Mouse (Mus musculus): ENCODE data around the gene Ncaph2.
A peak's percentile ranks its signal among the peaks of the same experiment; 100 is the strongest.

Gene Ncaph2

GRCm38 (mm10) chr15:89341678-89342077 lies 13.8 kb upstream of the Ncaph2 start:
- no peak for DNase-seq (ENCODE audit: low read depth in 2 of 2, low spot score in 2 of 2)

GRCm38 (mm10) chr15:89343325-89343724 lies 12.2 kb upstream of the Ncaph2 start:
- no peak for DNase-seq (ENCODE audit: low read depth in 2 of 2, low spot score in 2 of 2)

- DNase-seq (ENCODE audit: low read depth in 2 of 2, low spot score in 2 of 2) = no peak
Observed at GRCm38 (mm10) chr15:89350447-89350846, 5.1 kb upstream of the Ncaph2 start.

- no peak for DNase-seq (ENCODE audit: low read depth in 2 of 2, low spot score in 2 of 2)
Observed at GRCm38 (mm10) chr15:89351302-89351701, 4.2 kb upstream of the Ncaph2 start.

- DNase-seq (ENCODE audit: low read depth in 2 of 2, low spot score in 2 of 2) = no peak
Observed at GRCm38 (mm10) chr15:89352054-89352453, 3.5 kb upstream of the Ncaph2 start.

GRCm38 (mm10) chr15:89352795-89353194 lies 2.7 kb upstream of the Ncaph2 start:
- no peak for DNase-seq (ENCODE audit: low read depth in 2 of 2, low spot score in 2 of 2)

- no peak for DNase-seq (ENCODE audit: low read depth in 2 of 2, low spot score in 2 of 2)
Observed at GRCm38 (mm10) chr15:89353837-89354236, 1.7 kb upstream of the Ncaph2 start.

- no peak for DNase-seq (ENCODE audit: low read depth in 2 of 2, low spot score in 2 of 2)
Observed at GRCm38 (mm10) chr15:89354455-89354854, 1.1 kb upstream of the Ncaph2 start.

- DNase-seq (ENCODE audit: low read depth in 2 of 2, low spot score in 2 of 2) = no peak
Observed at GRCm38 (mm10) chr15:89356372-89356771, 853 bp downstream of the Ncaph2 start.

- no peak for DNase-seq (ENCODE audit: low read depth in 2 of 2, low spot score in 2 of 2)
Observed at GRCm38 (mm10) chr15:89358784-89359183, 3.3 kb downstream of the Ncaph2 start.

- no peak for DNase-seq (ENCODE audit: low read depth in 2 of 2, low spot score in 2 of 2)
Observed at GRCm38 (mm10) chr15:89363051-89363450, 7.5 kb downstream of the Ncaph2 start.

GRCm38 (mm10) chr15:89365141-89365551 lies 9.6 kb downstream of the Ncaph2 start:
- no peak for DNase-seq (ENCODE audit: low read depth in 2 of 2, low spot score in 2 of 2)

GRCm38 (mm10) chr15:89372068-89372467 lies 16.5 kb downstream of the Ncaph2 start:
- no peak for DNase-seq (ENCODE audit: low read depth in 2 of 2, low spot score in 2 of 2)

- no peak for DNase-seq (ENCODE audit: low read depth in 2 of 2, low spot score in 2 of 2)
Observed at GRCm38 (mm10) chr15:89372536-89372935, 17.0 kb downstream of the Ncaph2 start.

- DNase-seq (ENCODE audit: low read depth in 2 of 2, low spot score in 2 of 2) = peak; percentile 83 to 90
Observed at GRCm38 (mm10) chr15:89373027-89373761, 17.7 kb downstream of the Ncaph2 start.

- DNase-seq (ENCODE audit: low read depth in 2 of 2, low spot score in 2 of 2) = peak; percentile 87 to 91
Observed at GRCm38 (mm10) chr15:89373762-89374248, 18.3 kb downstream of the Ncaph2 start, which contains the start of gene Sco2. Gene Sco2, minus strand, starts transcription at chr15:89373846.

- no peak for DNase-seq (ENCODE audit: low read depth in 2 of 2, low spot score in 2 of 2)
Observed at GRCm38 (mm10) chr15:89374340-89374739, 18.8 kb downstream of the Ncaph2 start.

GRCm38 (mm10) chr15:89374801-89375534 lies 19.4 kb downstream of the Ncaph2 start:
- DNase-seq (ENCODE audit: low read depth in 2 of 2, low spot score in 2 of 2) = no peak

GRCm38 (mm10) chr15:89376040-89376439 lies 20.5 kb downstream of the Ncaph2 start:
- DNase-seq (ENCODE audit: low read depth in 2 of 2, low spot score in 2 of 2) = no peak

GRCm38 (mm10) chr15:89376957-89377356 lies 21.4 kb downstream of the Ncaph2 start, which contains the start of gene Tymp:
Gene Tymp, minus strand, starts transcription at chr15:89377039.
- DNase-seq (ENCODE audit: low read depth in 2 of 2, low spot score in 2 of 2) = no peak

- DNase-seq (ENCODE audit: low read depth in 2 of 2, low spot score in 2 of 2) = no peak
Observed at GRCm38 (mm10) chr15:89377362-89377761, 21.8 kb downstream of the Ncaph2 start.
